Mouse (Mus musculus) heart, postnatal 0 days (tissue): ENCODE measurements around the gene Il10ra. TPM values are rescaled to one million over a fixed set of nuclear protein-coding genes. Genes with fewer than 3 reads are reported as not detected.
A peak's percentile ranks its signal among the peaks of the same experiment; 100 is the strongest.

Experiments used
- ATAC-seq: fragments of 200-750 bp; cut with Nextera tagmentation; 2 replicates; pipeline ENCODE4 v1.8.0; 2017; ENCODE audit warnings: low read depth, moderate number of reproducible peaks, moderate library complexity; ENCODE audit not compliant: insufficient read depth
- DNase-seq: peaks from one replicate; pipeline ENCODE4 v3.0.0-alpha.2; 2016; ENCODE audit warnings: low spot score
- H3K27ac ChIP-seq: fragments of 300-500 bp; sonication (generic); 2 replicates; pipeline ENCODE4 v1.5.1; 2014; ENCODE audit warnings: low read depth, mild to moderate bottlenecking
- H3K27me3 ChIP-seq: fragments of 300-500 bp; sonication (generic); 2 replicates; pipeline ENCODE4 v1.6.1; 2014; ENCODE audit warnings: low read length, mixed read lengths; ENCODE audit not compliant: control insufficient read depth, insufficient read depth
- H3K36me3 ChIP-seq: fragments of 300-500 bp; sonication (generic); replicated peaks from 2 replicates; pipeline ENCODE4 v1.6.1; 2014; ENCODE audit warnings: low read length, mixed read lengths; ENCODE audit not compliant: control insufficient read depth, insufficient read depth
- H3K4me1 ChIP-seq: fragments of 300-500 bp; sonication (generic); 2 replicates; pipeline ENCODE4 v1.6.1; 2014; ENCODE audit warnings: antibody characterized with exemption; ENCODE audit not compliant: control insufficient read depth, insufficient read depth
- H3K4me2 ChIP-seq: fragments of 300-500 bp; sonication (generic); 2 replicates; pipeline ENCODE4 v1.6.1; 2014; ENCODE audit warnings: low read depth, mild to moderate bottlenecking, low read length, moderate library complexity
- H3K4me3 ChIP-seq: fragments of 300-500 bp; sonication (generic); 2 replicates; pipeline ENCODE4 v1.5.1; 2014; ENCODE audit warnings: low read depth, low read length
- H3K9ac ChIP-seq: fragments of 300-500 bp; sonication (generic); replicated peaks from 2 replicates; pipeline ENCODE4 v1.6.1; 2014; ENCODE audit warnings: low read depth, low read length, mixed read lengths
- H3K9me3 ChIP-seq: fragments of 300-500 bp; sonication (generic); replicated peaks from 2 replicates; pipeline ENCODE4 v1.6.1; 2016; ENCODE audit warnings: low read length; ENCODE audit not compliant: control insufficient read depth
- CTCF ChIP-seq: IDR thresholded peaks from 2 replicates; pipeline ENCODE4 v1.5.1; 2016; ENCODE audit warnings: antibody characterized with exemption, control low read depth, low read depth
- EP300 ChIP-seq: IDR thresholded peaks from 2 replicates; pipeline ENCODE4 v1.6.1; 2016; ENCODE audit warnings: antibody characterized with exemption, low read depth
- WGBS: fragments of 180-500 bp; shearing (Covaris S2); extraction: QIAGEN DNeasy Blood & Tissue Kit; methylation state at CpG from one replicate; pipeline ENCODE4 v1.1.7; 2014; 5-methylcytosine and 5-hydroxymethylcytosine counted together
- polyA plus RNA-seq: library from polyadenylated mRNA; unstranded; fragments of >200 nt; fragmentation: Nextera tagmentation; extraction: Ambion mirVana; gene quantifications from 2 replicates; pipeline ENCODE4 v1.2.1, GENCODE M21; 2015
- total RNA-seq: library from RNA; depleted of rRNA; stranded (reverse); fragments of >200 nt; gene quantifications from 2 replicates; pipeline ENCODE4 v1.2.3, GENCODE M21; 2014; ENCODE audit warnings: low replicate concordance; rRNA removed

The Il10ra gene
- total RNA-seq (0.58 and 2.5 TPM in 2 replicates), polyA plus RNA-seq (0.47 and 0.60 TPM in 2 replicates)

DNA sequence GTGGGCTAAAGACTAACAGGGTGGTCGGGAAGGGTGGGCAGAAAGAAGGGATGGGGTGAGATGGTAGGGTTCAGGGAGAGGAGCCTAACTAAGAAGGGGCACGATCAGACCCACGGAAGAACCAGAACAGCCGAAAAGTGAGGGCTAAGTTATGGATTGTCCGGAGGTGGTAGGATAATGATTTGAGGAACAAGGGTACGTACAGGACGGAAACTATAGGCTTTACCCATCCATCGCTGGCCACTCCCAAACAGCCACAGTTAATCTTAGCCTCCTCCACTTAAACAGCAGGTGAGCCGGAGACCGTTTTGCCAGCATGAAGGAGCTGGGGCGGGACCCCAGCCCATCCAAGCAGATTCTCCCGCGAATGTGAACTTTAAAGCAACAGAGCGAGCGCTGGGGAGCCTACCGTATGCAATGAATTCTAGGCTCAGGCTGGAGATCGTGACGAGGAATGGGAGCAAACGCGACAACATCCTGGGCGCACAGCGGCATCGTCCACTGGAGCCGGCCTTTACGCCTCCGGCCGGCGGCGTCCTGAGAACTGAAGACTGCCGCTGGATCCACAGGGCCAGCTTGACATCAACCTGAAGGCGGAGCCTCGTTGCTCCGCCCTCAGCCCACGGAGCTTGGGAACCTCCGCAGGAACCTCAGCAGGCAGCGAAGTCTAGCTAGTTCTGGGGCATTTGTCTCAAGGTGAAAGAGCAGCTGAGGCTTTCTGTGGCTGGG lies at the start of gene Il10ra:
Gene Il10ra, minus strand, starts transcription at position 553 of the 729 bp plus-strand sequence.
- H3K9ac ChIP-seq = no peak within 1 kb of the TSS; the same call in 1 of the 2 replicates
- no peak for ATAC-seq
- no peaks in the 10 kb centered on the region; the same call in 1 of the 2 replicates for H3K4me1 ChIP-seq
- peak within 1 kb of the TSS; percentile 23; the same call in 1 of the 2 replicates for H3K4me3 ChIP-seq
- TF ChIP-seq CTCF (no peak), EP300 (no peak)
- peak within 1 kb of the TSS; percentile 45 for H3K4me2 ChIP-seq
- no peaks in the 10 kb centered on the region for H3K9me3 ChIP-seq
- H3K36me3 ChIP-seq = no peaks in the 10 kb centered on the region
- DNase-seq = no peak
- peaks cover 42% of the 10 kb centered on the region for H3K27me3 ChIP-seq
- WGBS = 8% methylated on average over 36 of the region's 36 CpGs
- no peak within 1 kb of the TSS for H3K27ac ChIP-seq

DNA sequence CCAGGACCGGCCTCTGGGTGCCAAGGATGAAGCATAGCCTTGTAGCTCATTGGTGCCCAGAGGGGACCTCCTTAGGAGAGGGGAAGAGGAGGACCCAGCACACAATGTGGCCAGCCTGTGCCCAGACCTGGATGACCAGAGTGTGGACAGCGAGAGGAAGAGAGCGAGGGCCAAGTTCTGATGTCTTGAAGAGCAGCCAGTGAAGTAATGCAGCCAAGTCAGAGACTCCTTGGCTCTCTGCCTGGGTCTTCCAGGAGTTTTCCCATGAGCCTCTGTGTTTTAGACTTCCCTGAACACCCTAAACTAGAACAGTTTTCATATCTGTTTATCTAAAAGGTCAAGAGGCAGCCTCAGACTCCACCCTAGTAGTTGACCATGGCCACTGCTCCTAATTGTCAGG lies 48.7 kb upstream of the Il10ra start:
- TF ChIP-seq EP300 = no peak
- TF ChIP-seq CTCF = no peak
- no peak for ATAC-seq
- DNase-seq = no peak

DNA sequence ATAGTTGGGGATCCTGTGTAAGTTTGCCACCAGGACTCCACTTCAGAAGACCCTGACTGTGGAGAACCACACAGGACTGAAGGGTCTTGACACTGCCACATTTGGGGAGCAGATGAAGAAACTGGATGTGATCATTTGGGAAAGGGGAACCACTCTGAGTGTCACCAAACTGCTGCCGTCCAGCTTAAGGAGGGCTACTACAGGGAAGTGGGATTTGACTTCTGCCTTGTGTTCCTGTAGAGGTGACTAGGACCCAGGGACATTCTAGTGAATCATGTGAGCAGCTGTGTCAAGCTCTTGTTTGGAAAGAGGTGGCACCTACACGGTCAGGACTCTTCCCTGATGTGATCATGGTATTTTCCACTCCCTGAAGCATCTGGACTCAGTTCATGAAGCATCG lies 45.0 kb upstream of the Il10ra start:
- TF ChIP-seq CTCF = no peak
- no peak for TF ChIP-seq EP300
- Histone ChIP-seq H3K9ac (no peak overlapping the region), H3K27me3 (peaks cover 23% of the 10 kb centered on the region), H3K4me2 (no peak overlapping the region), H3K4me1 (no peaks in the 10 kb centered on the region), H3K36me3 (no peaks in the 10 kb centered on the region), H3K9me3 (no peaks in the 10 kb centered on the region), H3K4me3 (no peak overlapping the region), H3K27ac (no peak overlapping the region)
- DNase-seq (no peak), ATAC-seq (no peak)
- 59% methylated on average over 3 of the region's 3 CpGs for WGBS

More for the DNA sequence above, 48.7 kb upstream of the Il10ra start:
- Histone ChIP-seq H3K4me2 (no peak overlapping the region), H3K27me3 (peaks cover 40% of the 10 kb centered on the region), H3K4me1 (no peaks in the 10 kb centered on the region), H3K27ac (no peak overlapping the region), H3K4me3 (no peak overlapping the region), H3K36me3 (no peaks in the 10 kb centered on the region), H3K9ac (no peak overlapping the region), H3K9me3 (no peaks in the 10 kb centered on the region)
- 52% methylated on average over 3 of the region's 3 CpGs for WGBS

DNA sequence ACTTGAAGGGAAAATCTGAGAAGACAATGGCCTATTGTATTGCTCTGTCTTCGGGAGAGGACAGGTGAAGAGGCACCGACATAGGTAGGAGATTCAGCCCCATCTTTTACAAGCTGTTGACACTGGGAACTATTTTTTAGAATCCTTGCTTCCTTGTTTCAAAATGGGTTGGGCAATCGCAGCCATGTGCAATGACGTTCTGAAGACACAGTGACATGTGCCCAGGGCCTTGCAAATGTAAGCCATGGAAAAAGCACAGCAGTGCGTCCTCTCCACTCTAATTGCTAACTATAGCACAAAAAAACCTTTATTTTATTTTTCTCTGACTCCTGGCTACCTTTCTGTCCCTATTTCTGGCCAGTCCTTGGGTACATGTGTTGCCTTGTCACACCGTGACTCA lies 42.9 kb upstream of the Il10ra start:
- no peak for DNase-seq
- ATAC-seq = no peak
- Histone ChIP-seq H3K4me1 (no peaks in the 10 kb centered on the region), H3K4me2 (no peak overlapping the region), H3K36me3 (no peaks in the 10 kb centered on the region), H3K27ac (no peak overlapping the region), H3K9me3 (no peaks in the 10 kb centered on the region), H3K9ac (no peak overlapping the region), H3K4me3 (no peak overlapping the region), H3K27me3 (peaks cover 15% of the 10 kb centered on the region; the same call in 1 of the 2 replicates)
- TF ChIP-seq CTCF = no peak
- no peak for TF ChIP-seq EP300
- 76% methylated on average over 6 of the region's 6 CpGs for WGBS

DNA sequence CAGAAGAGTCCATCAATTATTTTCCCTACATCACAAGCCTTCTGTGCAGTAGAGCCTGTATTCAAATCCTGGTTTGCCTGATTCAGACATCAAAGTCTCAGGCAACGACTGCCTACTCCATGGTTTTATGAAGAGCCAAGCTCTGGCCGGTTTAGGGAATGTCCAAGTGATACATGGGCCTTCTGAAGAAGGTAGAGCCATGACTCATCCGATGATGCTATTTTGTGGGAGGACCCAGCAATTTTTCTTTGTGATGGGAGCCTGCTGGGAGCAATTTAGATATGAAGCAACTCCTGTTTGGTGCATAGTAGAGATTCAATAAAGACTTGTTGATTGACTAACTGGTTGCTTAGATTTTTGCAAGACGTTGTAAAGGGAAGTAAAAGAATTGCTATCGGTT lies 39.6 kb upstream of the Il10ra start:
- WGBS = 69% methylated on average over 5 of the region's 5 CpGs
- Histone ChIP-seq H3K9me3 (no peaks in the 10 kb centered on the region), H3K36me3 (no peaks in the 10 kb centered on the region), H3K27me3 (no peaks in the 10 kb centered on the region), H3K9ac (no peak overlapping the region), H3K27ac (no peak overlapping the region), H3K4me1 (no peaks in the 10 kb centered on the region), H3K4me2 (no peak overlapping the region), H3K4me3 (no peak overlapping the region)
- no peak for ATAC-seq
- TF ChIP-seq CTCF (no peak), EP300 (no peak)
- DNase-seq = no peak
